Mouse (Mus musculus) right cerebral cortex, postnatal 4 days (tissue): ENCODE results near the gene Etfdh.

Experiments used
- DNase-seq: peaks from one replicate; pipeline ENCODE4 v3.0.0-alpha.2; 2022

Gene Etfdh

DNA sequence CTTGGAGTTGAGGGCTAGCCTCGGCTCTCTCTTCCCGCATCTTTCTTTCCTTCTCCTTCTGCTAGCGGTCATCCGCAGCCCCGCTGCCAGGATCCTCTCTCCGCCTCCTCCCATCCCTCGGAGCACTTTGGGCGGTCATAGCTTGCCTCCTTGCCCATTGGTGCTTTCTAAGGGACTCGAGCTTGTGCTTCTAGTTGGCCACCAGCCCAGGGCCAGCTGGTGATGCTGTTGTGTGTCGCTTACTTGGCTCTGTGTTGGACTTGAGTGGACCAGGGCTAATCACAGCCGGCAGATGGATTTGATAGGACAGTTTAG, at the start of gene Etfdh:
TSS of gene Etfdh (minus strand) at position 85 of the 315 bp plus-strand sequence.
- DNase-seq, result peak; percentile 72

GRCm38 (mm10) chr3:79676411-79676810, 47.1 kb upstream of the Etfdh start:
- no peak for DNase-seq

DNA sequence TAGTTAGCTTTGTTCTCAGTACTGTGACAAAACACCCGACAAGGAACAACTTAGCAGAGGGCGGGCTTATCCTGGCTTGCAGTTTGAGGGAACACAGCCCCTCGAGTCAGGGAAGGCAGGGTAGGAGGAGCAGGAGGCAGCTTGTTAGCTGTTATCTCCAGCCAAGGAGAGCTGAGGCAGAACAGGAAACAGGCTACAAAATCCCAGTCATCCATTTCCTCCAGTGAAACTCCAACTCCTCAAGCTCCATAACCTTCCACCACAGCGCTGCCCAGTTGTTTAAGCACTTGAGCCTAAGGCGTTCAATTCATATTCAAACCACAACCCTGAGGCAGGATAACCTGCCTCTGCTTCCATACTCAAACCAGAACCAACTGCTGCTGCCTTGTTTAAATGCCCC, 45.3 kb upstream of the Etfdh start:
- no peak for DNase-seq

DNA sequence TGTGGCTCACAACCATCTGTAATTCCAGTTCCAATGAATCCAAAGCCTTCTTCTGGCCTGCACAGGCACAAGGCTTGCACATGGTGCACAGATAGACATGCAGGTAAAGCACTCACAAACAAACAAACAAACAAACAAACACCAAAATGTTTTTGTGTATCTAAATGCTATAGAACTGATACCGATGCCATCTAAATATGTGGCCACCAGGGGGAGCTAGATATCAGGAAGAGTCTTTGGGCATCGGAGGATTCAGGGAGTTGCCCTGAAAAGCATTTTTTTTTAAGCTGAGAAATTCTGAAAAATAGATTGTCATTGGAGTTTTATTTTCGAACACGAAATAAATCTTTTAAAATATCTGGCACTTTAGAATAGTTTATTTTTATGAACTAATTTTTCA, 43.8 kb upstream of the Etfdh start:
- DNase-seq, result peak; percentile 79

DNA sequence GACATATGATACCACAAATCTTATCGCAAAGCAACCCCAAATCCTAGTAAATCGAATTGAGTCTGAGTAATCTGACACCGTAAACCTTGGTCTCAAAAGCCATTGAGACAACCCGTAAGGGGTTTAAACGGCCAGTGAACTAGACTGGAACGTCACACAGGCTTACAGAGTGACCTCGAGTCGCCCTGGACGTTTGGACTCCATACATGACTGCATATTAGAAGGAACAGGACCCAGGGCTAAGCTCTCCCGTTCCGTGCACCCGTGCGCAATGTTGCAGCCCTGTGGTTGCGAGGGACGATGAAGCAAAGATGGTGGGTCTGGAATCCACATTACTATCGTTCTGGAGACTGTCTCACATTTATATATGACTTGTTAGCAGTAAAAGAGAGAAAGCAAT, 42.9 kb upstream of the Etfdh start:
- no peak for DNase-seq

DNA sequence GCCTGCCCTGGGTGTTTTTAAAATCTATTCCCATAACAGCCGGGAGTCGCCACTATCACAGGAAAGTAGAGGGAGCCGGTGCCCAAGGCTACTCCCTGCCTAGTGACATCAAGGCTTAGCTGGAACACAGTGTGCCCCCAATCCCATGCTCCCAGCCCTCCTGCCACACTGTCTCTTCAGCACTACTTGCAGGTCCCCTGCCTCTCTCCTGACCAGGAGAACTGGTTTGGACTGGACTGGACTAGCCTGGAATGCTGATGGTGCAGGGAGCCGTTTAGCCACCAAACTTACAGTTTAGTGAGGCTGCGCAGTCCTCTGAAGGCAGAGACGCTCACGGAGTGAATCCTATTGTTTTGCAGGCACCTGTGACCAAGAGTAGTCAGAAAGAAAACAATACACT, 41.3 kb upstream of the Etfdh start:
- DNase-seq, result no peak

GRCm38 (mm10) chr3:79664787-79665408, 35.6 kb upstream of the Etfdh start:
- peak; percentile 32 for DNase-seq

DNA sequence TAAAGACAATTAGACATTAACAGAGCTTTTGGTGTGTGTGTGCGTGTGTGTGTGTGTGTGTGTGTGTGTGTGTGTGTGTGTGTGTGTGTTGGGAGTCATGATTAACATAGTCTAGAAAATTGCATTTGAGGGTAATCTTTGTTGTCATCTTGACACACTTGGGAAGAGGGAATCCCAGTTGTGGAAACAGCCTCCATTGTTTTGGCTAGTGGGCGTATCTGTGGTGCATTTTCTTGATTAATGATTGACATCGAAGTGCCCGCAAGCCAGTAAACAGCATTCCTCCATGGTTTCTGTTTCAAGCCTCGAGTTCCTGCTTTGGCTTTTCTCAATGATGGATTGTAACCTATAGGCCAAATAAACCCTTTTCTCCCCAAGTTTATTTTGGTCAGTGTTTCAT, 27.4 kb upstream of the Etfdh start:
- no peak for DNase-seq

- no peak for DNase-seq
These were observed 22.8 kb upstream of the Etfdh start for GRCm38 (mm10) chr3:79652129-79652528.

DNA sequence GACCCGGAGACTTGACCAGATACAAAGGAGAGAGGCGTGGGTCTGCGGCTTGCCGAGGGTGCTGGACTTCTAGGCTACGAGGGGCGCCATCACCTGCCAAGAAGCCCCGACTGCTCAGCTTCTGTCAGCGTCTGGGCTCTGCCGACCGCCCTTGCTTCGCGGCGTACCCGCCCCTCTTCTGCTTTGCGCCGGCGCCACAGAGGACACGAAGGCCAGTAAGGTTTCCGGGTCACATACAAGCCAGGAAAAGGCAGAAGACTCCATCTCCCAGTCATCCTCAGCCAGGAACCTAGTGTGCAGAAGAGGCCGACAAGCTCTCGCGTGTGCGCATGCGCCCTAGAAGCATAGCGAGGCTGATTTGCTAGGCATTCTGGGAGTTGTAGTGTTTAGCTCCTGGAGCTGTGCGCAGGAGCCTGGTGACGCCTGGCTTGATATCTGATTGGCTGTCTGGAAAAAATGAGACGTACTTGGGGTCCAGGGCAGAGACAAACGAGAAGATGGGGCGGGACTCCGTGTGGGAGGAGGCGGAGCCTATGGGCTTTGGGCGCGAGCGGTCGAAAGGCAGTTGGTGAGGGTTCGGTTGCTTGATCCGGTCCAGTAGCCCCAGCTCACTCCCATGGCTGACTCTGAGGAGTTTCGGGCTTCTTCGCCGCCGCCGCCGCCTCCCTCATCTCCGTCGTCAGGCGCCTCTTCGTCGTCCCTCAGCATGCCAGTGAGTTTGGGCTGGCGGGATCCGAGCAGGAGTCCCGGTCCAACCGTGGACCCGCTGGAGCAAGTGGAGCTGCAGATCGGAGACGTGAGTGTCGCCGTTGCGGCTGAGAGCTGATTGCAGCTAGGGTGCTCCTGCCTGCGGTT, 512 bp downstream of the Etfdh start, which contains the start of gene 4930579G24Rik:
TSS of gene 4930579G24Rik (plus strand) at position 519 of the 855 bp plus-strand sequence.
- peak; percentile 87 for DNase-seq

DNA sequence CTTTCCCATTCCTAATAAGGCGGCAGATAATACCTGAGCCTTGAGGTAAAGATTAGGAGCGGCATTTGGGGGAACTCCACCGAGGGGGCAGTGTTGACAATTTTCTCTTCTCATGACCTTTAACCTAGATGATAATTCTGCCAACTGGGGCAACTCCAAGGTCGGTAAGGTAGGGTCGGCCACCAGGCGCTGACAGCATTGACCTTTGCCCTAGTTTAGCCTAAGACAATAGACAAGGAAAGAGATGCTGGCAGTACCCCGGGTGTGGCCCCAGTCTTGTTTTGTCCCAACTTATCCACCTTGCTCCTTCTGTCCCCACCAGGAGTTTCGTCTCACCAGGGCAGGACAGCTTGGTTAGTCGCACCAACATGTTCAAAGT, 1.1 kb downstream of the Etfdh start:
- DNase-seq, result no peak

GRCm38 (mm10) chr3:79627484-79628181, 1.7 kb downstream of the Etfdh start:
- no peak for DNase-seq

- no peak for DNase-seq
These were observed 19.4 kb downstream of the Etfdh start for GRCm38 (mm10) chr3:79609886-79610285.

GRCm38 (mm10) chr3:79595468-79595867, 33.8 kb downstream of the Etfdh start:
- DNase-seq, result no peak

GRCm38 (mm10) chr3:79591793-79592471, 37.4 kb downstream of the Etfdh start:
- no peak for DNase-seq

DNA sequence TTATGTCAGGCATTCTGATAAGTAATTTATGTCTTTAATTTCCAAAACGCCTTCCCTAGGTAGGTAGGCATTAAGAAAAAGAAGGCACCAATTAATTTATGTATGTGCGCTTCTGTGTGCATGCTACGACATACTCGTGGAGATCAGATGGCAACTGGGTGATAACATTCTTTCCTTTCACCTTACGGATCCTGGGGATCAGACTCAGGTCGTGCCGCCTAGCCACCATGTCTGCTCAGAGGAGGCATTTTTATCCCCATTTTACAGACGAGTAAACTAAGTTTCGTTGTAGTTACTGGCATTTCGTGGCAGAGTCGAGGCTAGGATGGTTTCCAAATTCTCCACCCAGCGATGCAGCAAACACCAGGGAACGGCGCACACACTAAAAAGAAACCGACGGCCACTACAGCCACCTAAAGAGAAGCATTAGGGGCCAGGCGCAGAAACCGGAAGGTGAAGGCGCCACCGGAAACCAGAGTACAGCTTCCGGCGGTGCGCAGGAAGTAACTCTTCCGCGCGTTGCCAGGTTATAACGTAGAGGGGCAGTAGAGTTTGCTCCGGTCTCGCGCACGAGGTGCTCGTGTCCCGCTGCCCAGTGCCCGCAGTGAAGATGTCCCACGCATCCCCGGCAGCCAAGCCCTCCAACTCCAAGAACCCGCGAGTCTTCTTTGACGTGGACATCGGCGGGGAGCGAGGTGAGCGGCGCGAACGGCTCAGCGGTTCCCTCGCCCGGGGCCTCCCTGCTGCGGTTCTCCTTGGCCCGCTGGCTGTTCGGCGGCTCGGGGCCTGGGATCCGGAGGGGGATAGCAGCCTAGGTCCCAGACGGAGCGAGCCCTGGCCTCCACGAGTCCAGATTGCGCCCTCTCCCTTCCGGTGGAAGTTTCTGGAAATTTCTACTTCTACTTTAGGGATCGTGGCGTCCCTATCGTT, 38.2 kb downstream of the Etfdh start, which contains the start of gene Ppid:
TSS of gene Ppid (plus strand) at position 480 of the 930 bp plus-strand sequence.
- DNase-seq, result peak; percentile 74

- DNase-seq, result no peak
These were observed 39.6 kb downstream of the Etfdh start for GRCm38 (mm10) chr3:79589671-79590070.

- peak; percentile 95 for DNase-seq
These were observed 42.5 kb downstream of the Etfdh start for GRCm38 (mm10) chr3:79586804-79587203.

GRCm38 (mm10) chr3:79579891-79580575, 49.3 kb downstream of the Etfdh start:
- DNase-seq, result no peak

DNA sequence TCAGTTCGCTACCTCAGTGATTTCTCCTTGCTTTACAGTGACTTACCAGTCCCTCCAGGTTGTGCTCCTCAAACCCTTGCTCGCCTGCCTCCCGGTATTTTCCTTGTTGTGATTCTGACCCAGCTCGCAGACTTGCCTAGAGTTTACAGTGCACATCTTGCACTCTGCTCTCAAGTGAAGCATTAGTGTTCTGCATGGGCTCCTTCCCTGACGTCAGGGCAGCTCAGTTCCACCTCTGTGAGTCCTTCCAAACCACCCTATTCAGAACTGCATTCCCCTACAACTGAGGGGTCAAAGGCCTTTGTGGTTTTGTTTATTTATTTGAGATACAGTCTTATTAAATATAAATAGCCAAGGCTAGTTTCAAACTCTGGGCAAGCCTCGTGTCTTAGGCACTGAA, 51.1 kb downstream of the Etfdh start:
- no peak for DNase-seq

DNA sequence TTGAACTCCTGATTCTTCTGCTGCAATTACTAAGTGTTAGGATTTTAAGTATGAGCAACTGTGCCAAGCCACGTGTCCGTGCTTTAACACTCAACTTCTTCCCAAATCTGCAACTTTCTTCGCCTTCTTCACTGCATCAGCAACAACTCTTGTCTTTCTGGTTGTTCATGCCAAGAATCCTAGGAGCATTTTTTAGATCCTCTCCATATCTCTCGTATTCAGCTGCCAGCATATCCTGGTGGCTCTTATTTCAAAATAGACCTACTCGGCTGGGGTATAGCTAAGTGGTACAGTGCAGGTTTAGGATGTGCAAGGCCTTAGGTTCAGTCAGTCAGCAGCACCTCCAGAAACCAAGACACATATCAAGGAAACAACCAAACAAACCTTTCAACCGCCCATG, 51.7 kb downstream of the Etfdh start:
- no peak for DNase-seq
